ENCODE assay signal across 19 mouse cellular contexts in genomic region chr10:67851079-67851478, GRCm38 (mm10).
A peak's percentile ranks its signal among the peaks of the same experiment; 100 is the strongest.
DNase-seq lines count a peak whose midpoint lies in the region; ATAC-seq and TF ChIP-seq lines count a peak whose summit lies in the region.
"Had no signal": no experiment of that assay in that cellular context is flagged by ENCODE, and none has a peak within 500 bp of the region (broad histone marks: within the 10 kb centered on the region; RNA-seq: fewer than 3 reads in every experiment).

No protein-coding gene starts in this region.

- peak; percentile 52 for DNase-seq in heart, adult 11 months
- DNase-seq in heart, postnatal 36 days, result no peak
- DNase-seq in lung, embryonic 14.5 days, result peak; percentile 12
- no peak for DNase-seq in lung, postnatal 0 days (ENCODE audit: low spot score)
- peak; percentile 31 for DNase-seq in ZHBTc4 (ENCODE audit: low read depth, low spot score)
- DNase-seq in embryonic facial prominence, embryonic 14.5 days (ENCODE audit: low spot score), result peak; percentile 20
- no peak for DNase-seq in right cerebral cortex, postnatal 36 days (ENCODE audit: low spot score in 2 of 2)
- DNase-seq: adrenal gland, postnatal 36 days; cerebellum, adult 9-10 months; kidney, adult 18-20 months; kidney, postnatal 14 days; liver; lung, postnatal 14 days had no signal

- no peaks in the 10 kb centered on the region for H3K36me3 ChIP-seq in lung, embryonic 14.5 days (ENCODE audit: insufficient read depth)
- H3K36me3 ChIP-seq in lung, postnatal 0 days (ENCODE audit: insufficient read depth, low read length), result no peaks in the 10 kb centered on the region
- no peaks in the 10 kb centered on the region for H3K36me3 ChIP-seq in embryonic facial prominence, embryonic 14.5 days (ENCODE audit: control insufficient read depth, insufficient read depth, low read length)
- H3K36me3 ChIP-seq: heart, embryonic 10.5 days; limb, embryonic 10.5 days; liver, embryonic 15.5 days; neural tube, embryonic 15.5 days had no signal

- no peaks in the 10 kb centered on the region for H3K4me1 ChIP-seq in lung, embryonic 14.5 days (ENCODE audit: insufficient read depth)
- H3K4me1 ChIP-seq in lung, postnatal 0 days (ENCODE audit: insufficient read depth, low read depth, low read length), result no peaks in the 10 kb centered on the region
- H3K4me1 ChIP-seq in embryonic facial prominence, embryonic 14.5 days (ENCODE audit: control insufficient read depth, insufficient read depth, low read length), result no peaks in the 10 kb centered on the region; the same call in 1 of the 2 replicates
- H3K4me1 ChIP-seq: liver, embryonic 15.5 days; megakaryocyte, embryonic 14.5 days; neural tube, embryonic 15.5 days had no signal

- H3K27ac ChIP-seq in lung, embryonic 14.5 days (ENCODE audit: low read depth), result no peak overlapping the region
- no peak overlapping the region for H3K27ac ChIP-seq in lung, postnatal 0 days (ENCODE audit: low read length)
- no peak overlapping the region for H3K27ac ChIP-seq in embryonic facial prominence, embryonic 14.5 days (replicated peaks; ENCODE audit: low read depth, low read length)
- H3K27ac ChIP-seq: heart, embryonic 10.5 days; limb, embryonic 10.5 days; liver, embryonic 15.5 days; neural tube, embryonic 15.5 days had no signal

- no peak overlapping the region for H3K4me3 ChIP-seq in lung, embryonic 14.5 days (ENCODE audit: low read depth, low read length)
- H3K4me3 ChIP-seq in lung, postnatal 0 days (ENCODE audit: low read depth, low read length), result no peak overlapping the region
- H3K4me3 ChIP-seq in embryonic facial prominence, embryonic 14.5 days (ENCODE audit: low read depth, low read length), result no peak overlapping the region
- H3K4me3 ChIP-seq: heart, embryonic 10.5 days; limb, embryonic 10.5 days; liver, embryonic 15.5 days; megakaryocyte, embryonic 14.5 days; neural tube, embryonic 15.5 days had no signal

- H3K9ac ChIP-seq in lung, embryonic 14.5 days, result no peak overlapping the region
- H3K9ac ChIP-seq in lung, postnatal 0 days (replicated peaks; ENCODE audit: low read depth), result no peak overlapping the region
- no peak overlapping the region for H3K9ac ChIP-seq in embryonic facial prominence, embryonic 14.5 days (ENCODE audit: low read depth, low read length)
- H3K9ac ChIP-seq: liver, embryonic 15.5 days; neural tube, embryonic 15.5 days had no signal

- TF ChIP-seq CTCF in lung, embryonic 14.5 days (IDR thresholded peaks at IDR 0.05; ENCODE audit: low read depth), result no peak
- TF ChIP-seq CTCF in lung, postnatal 0 days (IDR thresholded peaks at IDR 0.05), result no peak

- no peaks in the 10 kb centered on the region for H3K27me3 ChIP-seq in lung, embryonic 14.5 days (ENCODE audit: insufficient read depth, low read length)
- no peaks in the 10 kb centered on the region for H3K27me3 ChIP-seq in lung, postnatal 0 days (replicated peaks; ENCODE audit: insufficient read depth, low read length)
- no peaks in the 10 kb centered on the region for H3K27me3 ChIP-seq in embryonic facial prominence, embryonic 14.5 days (replicated peaks; ENCODE audit: control insufficient read depth, insufficient read depth, low read length)
- H3K27me3 ChIP-seq: liver, embryonic 15.5 days; neural tube, embryonic 15.5 days had no signal

- H3K4me2 ChIP-seq in lung, embryonic 14.5 days, result no peak overlapping the region
- no peak overlapping the region for H3K4me2 ChIP-seq in lung, postnatal 0 days (replicated peaks; ENCODE audit: low read depth, low read length)
- no peak overlapping the region for H3K4me2 ChIP-seq in embryonic facial prominence, embryonic 14.5 days (ENCODE audit: low read depth, low read length)
- H3K4me2 ChIP-seq: liver, embryonic 15.5 days; neural tube, embryonic 15.5 days had no signal

- 55% methylated on average over 6 of the region's 6 CpGs for WGBS in lung, embryonic 14.5 days
- WGBS in lung, postnatal 0 days, result 63% methylated on average over 6 of the region's 6 CpGs
- WGBS in embryonic facial prominence, embryonic 14.5 days, result 70% methylated on average over 6 of the region's 6 CpGs

- no peak for TF ChIP-seq EP300 in lung, postnatal 0 days (IDR thresholded peaks at IDR 0.05)

- H3K9me3 ChIP-seq in lung, embryonic 14.5 days (ENCODE audit: low read depth, low read length), result no peaks in the 10 kb centered on the region
- no peaks in the 10 kb centered on the region for H3K9me3 ChIP-seq in lung, postnatal 0 days (ENCODE audit: low read length)
- H3K9me3 ChIP-seq in embryonic facial prominence, embryonic 14.5 days (ENCODE audit: control insufficient read depth, low read length), result no peaks in the 10 kb centered on the region
- H3K9me3 ChIP-seq: heart, embryonic 10.5 days; limb, embryonic 10.5 days; liver, embryonic 15.5 days; neural tube, embryonic 15.5 days had no signal

- ATAC-seq in lung, embryonic 14.5 days (ENCODE audit: insufficient read depth), result no peak
- ATAC-seq in lung, postnatal 0 days, result no peak
- peak; percentile 47; the same call in 1 of the 2 replicates for ATAC-seq in embryonic facial prominence, embryonic 14.5 days (ENCODE audit: low read depth)
- ATAC-seq: CD4-positive, CD25-positive, alpha-beta regulatory T cell, adult 4 months had no signal

- intact Hi-C loops in heart, postnatal 36 days (cut with DNase I), result no loop called here

Comparison
In these comparisons a context has a peak if more than half of its experiments do, and no peak if none do; other contexts are left out.
1. DNase-seq: peak in heart, adult 11 months (single experiment), lung, embryonic 14.5 days (single experiment), ZHBTc4 (single experiment) and embryonic facial prominence, embryonic 14.5 days (single experiment); none in heart, postnatal 36 days (0 of 2), lung, postnatal 0 days (single experiment) and right cerebral cortex, postnatal 36 days (0 of 2).